12 mouse cellular contexts compared by ENCODE assay signal in the genomic region with DNA sequence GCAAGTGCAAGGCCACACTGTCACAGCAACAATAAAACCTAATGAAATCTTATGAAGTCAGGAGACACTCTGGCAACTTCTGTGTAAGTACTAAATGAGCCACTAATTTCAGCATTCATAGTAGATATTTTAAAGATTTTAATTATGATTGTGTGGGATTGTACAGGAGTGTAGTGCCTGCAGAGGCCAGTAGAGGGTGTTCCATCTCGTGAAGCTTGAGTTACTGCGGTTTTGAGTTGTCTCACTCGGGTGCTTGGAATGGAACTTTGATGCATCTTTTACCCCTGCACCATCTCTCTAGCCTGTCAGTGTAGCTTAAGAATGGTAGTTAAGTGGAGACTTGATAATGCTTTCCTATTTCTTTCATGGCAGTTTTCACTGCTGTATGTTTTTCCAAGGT. TPM values are rescaled to one million over a fixed set of nuclear protein-coding genes. Genes with fewer than 3 reads are reported as not detected.
DNase-seq lines count a peak whose midpoint lies in the region; ATAC-seq and TF ChIP-seq lines count a peak whose summit lies in the region.
"Had no signal": no experiment of that assay in that cellular context is flagged by ENCODE, and none has a peak within 500 bp of the region (broad histone marks: within the 10 kb centered on the region; RNA-seq: fewer than 3 reads in every experiment).

No protein-coding gene starts in this region.

- TF ChIP-seq CTCF in kidney, postnatal 0 days (IDR thresholded peaks at IDR 0.05; ENCODE audit: low read depth), result peak; percentile 27; the same call in 1 of the 2 replicates
- TF ChIP-seq CTCF in stomach, postnatal 0 days (IDR thresholded peaks at IDR 0.05; ENCODE audit: low read depth), result peak; percentile 47

- no peaks in the 10 kb centered on the region for H3K27me3 ChIP-seq in kidney, postnatal 0 days (ENCODE audit: insufficient read depth, low read length)
- no peaks in the 10 kb centered on the region for H3K27me3 ChIP-seq in stomach, postnatal 0 days (ENCODE audit: control insufficient read depth, insufficient read depth, low read length)
- H3K27me3 ChIP-seq in forebrain, embryonic 14.5 days (replicated peaks; ENCODE audit: control insufficient read depth, insufficient read depth, low read length), result no peaks in the 10 kb centered on the region
- H3K27me3 ChIP-seq: stomach, embryonic 15.5 days had no signal

- no peak for TF ChIP-seq EP300 in stomach, postnatal 0 days (optimal IDR thresholded peaks at IDR 0.05)

- no peaks in the 10 kb centered on the region for H3K36me3 ChIP-seq in kidney, postnatal 0 days (ENCODE audit: insufficient read depth, low read length)
- H3K36me3 ChIP-seq in stomach, postnatal 0 days (ENCODE audit: control insufficient read depth, insufficient read depth, low read length), result no peaks in the 10 kb centered on the region
- no peaks in the 10 kb centered on the region for H3K36me3 ChIP-seq in forebrain, embryonic 14.5 days (ENCODE audit: control insufficient read depth, insufficient read depth, low read length)
- H3K36me3 ChIP-seq: stomach, embryonic 15.5 days had no signal

- no peak overlapping the region for H3K4me3 ChIP-seq in kidney, postnatal 0 days (replicated peaks; ENCODE audit: low read depth, low read length)
- H3K4me3 ChIP-seq in stomach, postnatal 0 days (ENCODE audit: low read depth, low read length), result no peak overlapping the region
- no peak overlapping the region for H3K4me3 ChIP-seq in forebrain, embryonic 14.5 days (ENCODE audit: low read depth, low read length)
- H3K4me3 ChIP-seq: stomach, embryonic 15.5 days had no signal

- no peak overlapping the region for H3K4me2 ChIP-seq in kidney, postnatal 0 days (ENCODE audit: low read length)
- no peak overlapping the region for H3K4me2 ChIP-seq in stomach, postnatal 0 days (replicated peaks; ENCODE audit: low read depth)
- H3K4me2 ChIP-seq in forebrain, embryonic 14.5 days (ENCODE audit: low read length), result no peak overlapping the region
- H3K4me2 ChIP-seq: stomach, embryonic 15.5 days had no signal

- no peaks in the 10 kb centered on the region for H3K9me3 ChIP-seq in kidney, postnatal 0 days (replicated peaks; ENCODE audit: low read length)
- H3K9me3 ChIP-seq in stomach, postnatal 0 days (ENCODE audit: control insufficient read depth, low read length), result no peaks in the 10 kb centered on the region
- no peaks in the 10 kb centered on the region for H3K9me3 ChIP-seq in forebrain, embryonic 14.5 days (replicated peaks; ENCODE audit: control insufficient read depth, low read length)
- H3K9me3 ChIP-seq: stomach, embryonic 15.5 days had no signal

- no peak for ATAC-seq in kidney, postnatal 0 days (replicated peaks; ENCODE audit: low FRiP score, low read depth)
- no peak for ATAC-seq in stomach, postnatal 0 days (ENCODE audit: low FRiP score, low TSS enrichment)
- no peak for ATAC-seq in forebrain, embryonic 14.5 days
- ATAC-seq: inflammation-experienced regulatory T-cells, adult 6 months had no signal

- H3K27ac ChIP-seq in kidney, postnatal 0 days, result no peak overlapping the region
- H3K27ac ChIP-seq in stomach, postnatal 0 days (replicated peaks), result no peak overlapping the region
- no peak overlapping the region for H3K27ac ChIP-seq in forebrain, embryonic 14.5 days (ENCODE audit: low read depth, low read length)
- H3K27ac ChIP-seq: stomach, embryonic 15.5 days had no signal

- no peak for DNase-seq in kidney, postnatal 0 days (ENCODE audit: low spot score)
- no peak for DNase-seq in kidney, postnatal 4 days
- peak; percentile 63 for DNase-seq in thymus, postnatal 4 days
- no peak for DNase-seq in thymus, postnatal 25 days
- DNase-seq in R1 (ENCODE audit: low read depth, low spot score), result peak; percentile 47
- DNase-seq in stomach, postnatal 0 days (ENCODE audit: low spot score), result no peak
- DNase-seq in c-Kit-positive CD71-positive TER-119-positive erythroid progenitor cells, embryonic 14.5 days (ENCODE audit: low spot score), result no peak
- no peak for DNase-seq in forebrain, embryonic 14.5 days (ENCODE audit: low spot score)
- DNase-seq: adrenal gland, postnatal 14 days; cerebellum, adult 11 months had no signal

- H3K9ac ChIP-seq in kidney, postnatal 0 days (ENCODE audit: low read depth, low read length), result no peak overlapping the region
- no peak overlapping the region for H3K9ac ChIP-seq in stomach, postnatal 0 days (ENCODE audit: low read length)
- H3K9ac ChIP-seq in forebrain, embryonic 14.5 days (ENCODE audit: low read length), result no peak overlapping the region
- H3K9ac ChIP-seq: stomach, embryonic 15.5 days had no signal

- H3K4me1 ChIP-seq in kidney, postnatal 0 days (replicated peaks; ENCODE audit: insufficient read depth, low read length), result no peaks in the 10 kb centered on the region
- no peaks in the 10 kb centered on the region for H3K4me1 ChIP-seq in stomach, postnatal 0 days (replicated peaks; ENCODE audit: control insufficient read depth, insufficient read depth)
- H3K4me1 ChIP-seq in forebrain, embryonic 14.5 days (ENCODE audit: control insufficient read depth, insufficient read depth, low read length), result no peaks in the 10 kb centered on the region
- H3K4me1 ChIP-seq: stomach, embryonic 15.5 days had no signal

- WGBS in kidney, postnatal 0 days, result 45% methylated on average over 3 of the region's 3 CpGs
- 48% methylated on average over 3 of the region's 3 CpGs for WGBS in stomach, postnatal 0 days
- WGBS in forebrain, embryonic 14.5 days, result 45% methylated on average over 3 of the region's 3 CpGs

RNA-seq across cellular contexts. Expression of a gene that starts 11.7 kb away (rescaled TPM):
- 1.4 and 1.7 TPM in 2 replicates for polyA plus RNA-seq in kidney, postnatal 0 days (2015; fragmentation: Nextera tagmentation; extraction: Ambion mirVana)
- polyA plus RNA-seq in stomach, postnatal 0 days (2015; fragmentation: Nextera tagmentation; extraction: Ambion mirVana), result 0.90 and 1.4 TPM in 2 replicates
- 21.5 and 22.7 TPM in 2 replicates for polyA plus RNA-seq in forebrain, embryonic 14.5 days (2014; fragmentation: Nextera tagmentation; extraction: Ambion mirVana)

RNA-seq across cellular contexts. Expression of a gene that starts 43.4 kb away (rescaled TPM):
- 4.6 and 4.9 TPM in 2 replicates for polyA plus RNA-seq in kidney, postnatal 0 days (2015; fragmentation: Nextera tagmentation; extraction: Ambion mirVana)
- 2.5 and 2.8 TPM in 2 replicates for polyA plus RNA-seq in stomach, postnatal 0 days (2015; fragmentation: Nextera tagmentation; extraction: Ambion mirVana)
- polyA plus RNA-seq in forebrain, embryonic 14.5 days (2014; fragmentation: Nextera tagmentation; extraction: Ambion mirVana), result 6.1 and 7.7 TPM in 2 replicates

RNA-seq across cellular contexts. Expression of a gene that starts 43.8 kb away (rescaled TPM):
- polyA plus RNA-seq in kidney, postnatal 0 days (2015; fragmentation: Nextera tagmentation; extraction: Ambion mirVana), result 44.9 and 47.9 TPM in 2 replicates
- 20.9 and 23.5 TPM in 2 replicates for polyA plus RNA-seq in stomach, postnatal 0 days (2015; fragmentation: Nextera tagmentation; extraction: Ambion mirVana)
- polyA plus RNA-seq in forebrain, embryonic 14.5 days (2014; fragmentation: Nextera tagmentation; extraction: Ambion mirVana), result 45.2 and 52.4 TPM in 2 replicates

Comparison
In these comparisons a context has a peak if more than half of its experiments do, and no peak if none do; other contexts are left out.
1. DNase-seq: peak in thymus, postnatal 4 days (single experiment) and R1 (single experiment); none in kidney, postnatal 0 days (single experiment), kidney, postnatal 4 days (0 of 2), thymus, postnatal 25 days (single experiment), stomach, postnatal 0 days (single experiment), c-Kit-positive CD71-positive TER-119-positive erythroid progenitor cells, embryonic 14.5 days (single experiment) and forebrain, embryonic 14.5 days (single experiment).